Mouse (Mus musculus) cerebellum, adult 2 months (tissue): ENCODE data around the gene Eif4ebp2. TPM values are rescaled to one million over a fixed set of nuclear protein-coding genes. Genes with fewer than 3 reads are reported as not detected.

Source experiments
- DNase-seq, 2 experiments: peaks; one replicate each; pipeline ENCODE4 v3.0.0; 2021
- H3K27ac ChIP-seq: fragments of 200-500 bp; 2 replicates; pipeline ENCODE4 v1.5.1; 2012; ENCODE audit warnings: low read length, control low read depth, inconsistent platforms; ENCODE audit not compliant: insufficient read depth
- H3K27me3 ChIP-seq: fragments of 200-500 bp; 2 replicates; pipeline ENCODE4 v1.6.1; 2012; ENCODE audit warnings: inconsistent platforms, mild to moderate bottlenecking, low read length, moderate library complexity; ENCODE audit not compliant: control insufficient read depth, insufficient read depth
- H3K4me1 ChIP-seq: fragments of 200-500 bp; 2 replicates; pipeline ENCODE4 v1.6.1; 2011; ENCODE audit warnings: low read length; ENCODE audit not compliant: control insufficient read depth, insufficient read depth
- H3K4me3 ChIP-seq: fragments of 200-500 bp; replicated peaks from 2 replicates; pipeline ENCODE3; 2011; ENCODE audit warnings: mild to moderate bottlenecking, low read depth, low read length, control low read depth; ENCODE audit not compliant: insufficient read depth
- CTCF ChIP-seq: fragments of 200-500 bp; IDR thresholded peaks from 2 replicates; pipeline ENCODE4 v1.5.1; 2011; ENCODE audit warnings: low read depth, mild to moderate bottlenecking, control low read depth, low read length, moderate library complexity, borderline replicate concordance; ENCODE audit not compliant: insufficient read depth
- POLR2A ChIP-seq: fragments of 200-500 bp; IDR thresholded peaks from 2 replicates; pipeline ENCODE4 v1.6.1; 2011; ENCODE audit warnings: low read length, control low read depth, borderline replicate concordance; ENCODE audit not compliant: insufficient read depth
- WGBS: fragments of 180-500 bp; shearing (Covaris S2); methylation state at CpG from one replicate; pipeline ENCODE4 v1.1.7; 2018; 5-methylcytosine and 5-hydroxymethylcytosine counted together
- polyA plus RNA-seq: library from polyadenylated mRNA; depleted of rRNA; stranded (reverse); fragments of >200 nt; gene quantifications from 2 replicates; pipeline ENCODE4 v1.2.3, GENCODE M21; 2012

Eif4ebp2 gene
- polyA plus RNA-seq, 1 experiment, result 30.4 TPM

- TF ChIP-seq POLR2A (no peak), CTCF (peak; percentile 32; the same call in 1 of the 2 replicates)
- Histone ChIP-seq H3K4me1 (no peaks in the 10 kb centered on the region; the same call in 1 of the 2 replicates), H3K27me3 (no peaks in the 10 kb centered on the region; the same call in 1 of the 2 replicates), H3K4me3 (no peak overlapping the region), H3K27ac (no peak overlapping the region)
- WGBS, result 26% methylated on average over 10 of the region's 10 CpGs
- DNase-seq, result no peak
These were observed 29.2 kb downstream of the Eif4ebp2 start for GRCm38 (mm10) chr10:61423289-61423688.

- WGBS, result 71% methylated on average over 12 of the region's 12 CpGs
- peaks cover 1% of the 10 kb centered on the region; the same call in 1 of the 2 replicates for H3K27me3 ChIP-seq
- DNase-seq, result no peak
- no peak for TF ChIP-seq CTCF
- no peak for TF ChIP-seq POLR2A
- H3K4me3 ChIP-seq, result no peak overlapping the region
- H3K4me1 ChIP-seq, result no peaks in the 10 kb centered on the region; the same call in 1 of the 2 replicates
- no peak overlapping the region for H3K27ac ChIP-seq
These were observed 29.6 kb downstream of the Eif4ebp2 start for GRCm38 (mm10) chr10:61422861-61423260.

GRCm38 (mm10) chr10:61420011-61420410, 32.5 kb downstream of the Eif4ebp2 start:
- Histone ChIP-seq H3K4me3 (no peak overlapping the region), H3K27me3 (peaks cover 1% of the 10 kb centered on the region; the same call in 1 of the 2 replicates), H3K27ac (no peak overlapping the region), H3K4me1 (no peaks in the 10 kb centered on the region; the same call in 1 of the 2 replicates)
- DNase-seq, result no peak
- 77% methylated on average over 4 of the region's 4 CpGs for WGBS
- no peak for TF ChIP-seq CTCF

GRCm38 (mm10) chr10:61419146-61419545, 33.3 kb downstream of the Eif4ebp2 start:
- DNase-seq, result no peak
- Histone ChIP-seq H3K27me3 (peaks cover 1% of the 10 kb centered on the region; the same call in 1 of the 2 replicates), H3K4me1 (no peaks in the 10 kb centered on the region; the same call in 1 of the 2 replicates), H3K4me3 (no peak overlapping the region), H3K27ac (no peak overlapping the region)
- TF ChIP-seq POLR2A, result no peak
- TF ChIP-seq CTCF, result no peak
- 21% methylated on average over 24 of the region's 24 CpGs for WGBS

- Histone ChIP-seq H3K4me1 (no peaks in the 10 kb centered on the region; the same call in 1 of the 2 replicates), H3K4me3 (peak overlapping the region; percentile 42), H3K27me3 (peaks cover 1% of the 10 kb centered on the region; the same call in 1 of the 2 replicates), H3K27ac (no peak overlapping the region)
- DNase-seq, result no peak
- TF ChIP-seq POLR2A (no peak), CTCF (no peak)
- 4% methylated on average over 50 of the region's 50 CpGs for WGBS
These were observed 34.1 kb downstream of the Eif4ebp2 start for GRCm38 (mm10) chr10:61418131-61418900.

GRCm38 (mm10) chr10:61417672-61418071, 34.8 kb downstream of the Eif4ebp2 start, which contains the start of gene Nodal:
Nodal (plus strand) TSS chr10:61417972.
- Histone ChIP-seq H3K27me3 (peaks cover 1% of the 10 kb centered on the region; the same call in 1 of the 2 replicates), H3K4me3 (peak within 1 kb of the TSS; percentile 42), H3K4me1 (no peaks in the 10 kb centered on the region; the same call in 1 of the 2 replicates), H3K27ac (no peak within 1 kb of the TSS)
- WGBS, result 32% methylated on average over 10 of the region's 10 CpGs
- TF ChIP-seq POLR2A (no peak), CTCF (no peak)
- DNase-seq, result no peak

GRCm38 (mm10) chr10:61417046-61417445, 35.4 kb downstream of the Eif4ebp2 start:
- 66% methylated on average over 2 of the region's 2 CpGs for WGBS
- H3K4me1 ChIP-seq, result no peaks in the 10 kb centered on the region; the same call in 1 of the 2 replicates
- no peak overlapping the region for H3K27ac ChIP-seq
- DNase-seq, result no peak
- no peak overlapping the region for H3K4me3 ChIP-seq
- no peak for TF ChIP-seq CTCF
- TF ChIP-seq POLR2A, result no peak
- peaks cover 1% of the 10 kb centered on the region; the same call in 1 of the 2 replicates for H3K27me3 ChIP-seq

- Histone ChIP-seq H3K4me3 (no peak overlapping the region), H3K4me1 (no peaks in the 10 kb centered on the region; the same call in 1 of the 2 replicates), H3K27ac (no peak overlapping the region), H3K27me3 (peaks cover 1% of the 10 kb centered on the region; the same call in 1 of the 2 replicates)
- WGBS, result 74% methylated on average over 7 of the region's 7 CpGs
- DNase-seq, result no peak
- TF ChIP-seq CTCF (no peak), POLR2A (no peak)
These were observed 35.9 kb downstream of the Eif4ebp2 start for GRCm38 (mm10) chr10:61416561-61416960.
